Mouse (Mus musculus) CH12.LX (cell line): ENCODE results near the gene Larp4b.

Experiments used
- BHLHE40 ChIP-seq: IDR thresholded peaks from 2 replicates; pipeline ENCODE4 v1.6.1; 2011; ENCODE audit warnings: mild to moderate bottlenecking, low read depth, low read length, improper control_type of control experiment
- CTCF ChIP-seq, 2 experiments: IDR thresholded peaks in 1 of 2; conservative IDR thresholded peaks in 1 of 2; 2 replicates each; pipeline ENCODE4 v1.5.1; 2011 to 2012; ENCODE audit warnings: low read depth in 2 of 2, low read length in 2 of 2, improper control_type of control experiment in 1 of 2, inconsistent platforms in 1 of 2, mild to moderate bottlenecking in 1 of 2, moderate library complexity in 1 of 2
- E2F4 ChIP-seq: IDR thresholded peaks from 2 replicates; pipeline ENCODE4 v1.6.1; 2011; ENCODE audit warnings: low read depth, low read length, improper control_type of control experiment; ENCODE audit not compliant: insufficient replicate concordance
- ETS1 ChIP-seq: conservative IDR thresholded peaks from 2 replicates; pipeline ENCODE4 v1.6.1; 2012; ENCODE audit warnings: low read depth, mild to moderate bottlenecking, inconsistent platforms, low read length, improper control_type of control experiment, moderate library complexity
- MAX ChIP-seq: IDR thresholded peaks from 2 replicates; pipeline ENCODE4 v1.6.1; 2011; ENCODE audit warnings: low read length, improper control_type of control experiment
- MAZ ChIP-seq: IDR thresholded peaks from 2 replicates; pipeline ENCODE4 v1.6.1; 2012; ENCODE audit warnings: low read depth, mild to moderate bottlenecking, inconsistent platforms, low read length, improper control_type of control experiment, moderate library complexity
- POLR2A ChIP-seq: IDR thresholded peaks from 2 replicates; pipeline ENCODE4 v1.6.1; 2011; ENCODE audit warnings: low read depth, mild to moderate bottlenecking, improper control_type of control experiment, low read length
- RAD21 ChIP-seq: IDR thresholded peaks from 2 replicates; pipeline ENCODE4 v1.6.1; 2011; ENCODE audit warnings: low read depth, mild to moderate bottlenecking, low read length, improper control_type of control experiment, moderate library complexity

DNA sequence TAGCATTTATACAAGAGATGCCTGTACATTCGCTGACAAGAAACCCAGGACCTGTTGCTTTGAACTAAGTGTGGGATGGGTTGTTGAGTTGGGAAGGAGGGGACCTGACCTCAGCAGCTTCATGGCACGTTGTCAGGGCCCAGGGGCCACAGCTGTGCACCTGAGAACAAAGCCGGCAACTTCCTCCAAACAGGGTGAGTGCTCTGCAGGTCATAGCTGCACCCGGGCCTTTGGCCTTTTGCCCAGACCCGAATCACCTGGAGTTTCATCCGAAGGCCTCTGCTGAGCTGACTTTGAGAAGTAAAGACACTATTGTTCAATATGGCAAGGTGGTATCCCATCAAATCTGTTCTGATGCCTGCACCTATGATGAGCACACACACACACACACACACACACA is 90.6 kb downstream of the Larp4b start:
- TF ChIP-seq CTCF (conservative IDR thresholded peaks at IDR 0.05 in 1 of 2, IDR thresholded peaks at IDR 0.05 in 1 of 2; ENCODE audit: low read depth in 2 of 2, low read length in 2 of 2) = no peak
- no peak for TF ChIP-seq E2F4
- no peak for TF ChIP-seq BHLHE40
- TF ChIP-seq MAZ = no peak
- TF ChIP-seq POLR2A = no peak
- no peak for TF ChIP-seq ETS1
- no peak for TF ChIP-seq MAX
- TF ChIP-seq RAD21 = no peak
